Mouse (Mus musculus) urinary bladder, adult 2 months (tissue): ENCODE measurements at regions not wholly inside any gene's neighbourhood (a gene's known extent, or its start where the extent isn't known, plus 50 kb on each side); places are given as distances from the start of the nearest gene placed in this dataset.

Experiments used
- DNase-seq: peaks from one replicate; pipeline ENCODE4 v3.0.0; 2022; ENCODE audit warnings: low spot score

- no peak for DNase-seq
Measured at GRCm38 (mm10) chr15:88035486-88035885, 491.4 kb downstream of the Fam19a5 start.

GRCm38 (mm10) chr15:88036146-88037000 is 492.3 kb downstream of the Fam19a5 start:
- no peak for DNase-seq

GRCm38 (mm10) chr15:88037606-88038005 is 493.5 kb downstream of the Fam19a5 start:
- no peak for DNase-seq

GRCm38 (mm10) chr15:88042821-88043220 is 498.7 kb downstream of the Fam19a5 start:
- DNase-seq = no peak

- no peak for DNase-seq
Measured at GRCm38 (mm10) chr15:88058071-88058470, 514.0 kb downstream of the Fam19a5 start.

GRCm38 (mm10) chr15:88060935-88061334 is 516.8 kb downstream of the Fam19a5 start:
- DNase-seq = no peak

GRCm38 (mm10) chr15:88063041-88063440 is 518.9 kb downstream of the Fam19a5 start:
- DNase-seq = no peak

GRCm38 (mm10) chr15:88068476-88068875 is 524.4 kb downstream of the Fam19a5 start:
- no peak for DNase-seq

- DNase-seq = no peak
Measured at GRCm38 (mm10) chr15:88072676-88073075, 527.4 kb upstream of the Zdhhc25 start.

- no peak for DNase-seq
Measured at GRCm38 (mm10) chr15:88083911-88084310, 516.2 kb upstream of the Zdhhc25 start.

GRCm38 (mm10) chr15:88085631-88086030 is 514.5 kb upstream of the Zdhhc25 start:
- DNase-seq = no peak

GRCm38 (mm10) chr15:88089486-88089885 is 510.6 kb upstream of the Zdhhc25 start:
- no peak for DNase-seq

- no peak for DNase-seq
Measured at GRCm38 (mm10) chr15:88091390-88091789, 508.7 kb upstream of the Zdhhc25 start.

GRCm38 (mm10) chr15:88120376-88120775 is 479.7 kb upstream of the Zdhhc25 start:
- DNase-seq = no peak

GRCm38 (mm10) chr15:88123907-88124523 is 476.1 kb upstream of the Zdhhc25 start:
- no peak for DNase-seq

GRCm38 (mm10) chr15:88146118-88146517 is 454.0 kb upstream of the Zdhhc25 start:
- no peak for DNase-seq

GRCm38 (mm10) chr15:88151199-88151598 is 448.9 kb upstream of the Zdhhc25 start:
- no peak for DNase-seq

- no peak for DNase-seq
Measured at GRCm38 (mm10) chr15:88159618-88160170, 440.4 kb upstream of the Zdhhc25 start.

GRCm38 (mm10) chr15:88160291-88160690 is 439.8 kb upstream of the Zdhhc25 start:
- DNase-seq = no peak

- no peak for DNase-seq
Measured at GRCm38 (mm10) chr15:88163438-88163837, 436.7 kb upstream of the Zdhhc25 start.

- DNase-seq = no peak
Measured at GRCm38 (mm10) chr15:88174326-88174725, 425.8 kb upstream of the Zdhhc25 start.

- no peak for DNase-seq
Measured at GRCm38 (mm10) chr15:88175991-88176390, 424.1 kb upstream of the Zdhhc25 start.

GRCm38 (mm10) chr15:88196539-88196938 is 403.6 kb upstream of the Zdhhc25 start:
- no peak for DNase-seq
